Mouse (Mus musculus) heart, postnatal 0 days (tissue): ENCODE results near the gene Dusp23.

Experiments used
- CTCF ChIP-seq: IDR thresholded peaks from 2 replicates; pipeline ENCODE4 v1.5.1; 2016; ENCODE audit warnings: antibody characterized with exemption, control low read depth, low read depth
- EP300 ChIP-seq: IDR thresholded peaks from 2 replicates; pipeline ENCODE4 v1.6.1; 2016; ENCODE audit warnings: antibody characterized with exemption, low read depth

DNA sequence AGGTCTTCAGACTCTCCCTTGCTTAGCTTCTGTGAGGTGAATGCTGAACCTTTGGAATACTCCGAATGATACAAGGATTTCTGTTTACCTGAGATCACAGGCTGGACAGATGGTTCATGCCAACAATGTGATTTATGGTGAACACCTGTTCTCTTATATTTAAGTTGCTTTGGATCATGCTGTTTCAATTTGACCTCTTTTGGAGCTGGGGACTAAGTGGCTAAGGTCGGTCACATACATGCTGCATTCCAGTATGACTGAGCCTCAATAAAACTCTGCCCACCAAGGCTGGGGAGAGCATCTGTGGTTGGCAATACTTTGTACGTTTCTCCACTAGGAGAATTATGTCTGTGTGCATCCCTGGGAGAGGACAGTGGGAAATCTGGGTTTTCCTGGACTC is 8.7 kb downstream of the Dusp23 start:
- TF ChIP-seq CTCF (no peak), EP300 (no peak)
